Mouse (Mus musculus) cerebellum, adult 2 months (tissue): ENCODE data around the gene Arhgef18.

Experiments used
- CTCF ChIP-seq: fragments of 200-500 bp; IDR thresholded peaks from 2 replicates; pipeline ENCODE4 v1.5.1; 2011; ENCODE audit warnings: low read depth, mild to moderate bottlenecking, control low read depth, low read length, moderate library complexity, borderline replicate concordance; ENCODE audit not compliant: insufficient read depth
- POLR2A ChIP-seq: fragments of 200-500 bp; IDR thresholded peaks from 2 replicates; pipeline ENCODE4 v1.6.1; 2011; ENCODE audit warnings: low read length, control low read depth, borderline replicate concordance; ENCODE audit not compliant: insufficient read depth

- TF ChIP-seq CTCF (no peak), POLR2A (no peak)
Observed at GRCm38 (mm10) chr8:3475715-3476429, 83.1 kb downstream of the Arhgef18 start.
